Mouse (Mus musculus) heart, adult 11 months (tissue): Measurements from ENCODE around the gene Dnajb6.
"Not testable (repeated sequence)": the region's sequence is repeated elsewhere in the genome, so short reads cannot be mapped to it uniquely, and the experiment has no call there.

ENCODE experiments used
- DNase-seq: peaks from one replicate; pipeline ENCODE4 v3.0.0; 2022

The Dnajb6 gene

DNA sequence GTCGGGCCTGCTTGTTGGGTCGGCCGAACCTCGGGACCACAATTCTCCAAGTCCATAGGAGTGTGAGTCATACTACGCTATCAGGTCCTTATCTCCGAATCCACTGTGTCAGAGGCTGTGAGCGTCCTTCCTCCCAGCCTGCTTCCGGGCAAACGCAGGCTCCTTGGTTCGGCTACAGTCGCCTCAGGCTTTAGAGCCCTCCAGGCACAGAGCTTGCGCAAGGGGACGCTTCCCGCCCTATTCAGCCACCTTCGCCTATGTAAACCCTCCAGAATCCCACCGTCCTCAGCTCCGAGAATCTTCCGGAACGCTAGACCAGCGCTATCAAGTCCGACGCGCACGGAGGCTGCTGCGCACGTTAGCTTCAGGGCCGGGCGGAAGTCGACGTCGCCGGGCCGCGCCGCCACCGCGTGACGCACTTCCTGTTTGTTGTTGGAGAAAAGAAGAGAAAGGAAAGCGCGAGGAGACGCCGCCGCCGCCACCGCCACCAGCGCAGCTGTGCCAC, at the start of gene Dnajb6, which contains the start of gene Gm5129:
Gene Dnajb6 (plus strand): TSS at position 132 of the 505 bp plus-strand sequence.
Gene Gm5129 (minus strand): TSS at position 380 of the 505 bp plus-strand sequence.
- DNase-seq = peak; percentile 99

DNA sequence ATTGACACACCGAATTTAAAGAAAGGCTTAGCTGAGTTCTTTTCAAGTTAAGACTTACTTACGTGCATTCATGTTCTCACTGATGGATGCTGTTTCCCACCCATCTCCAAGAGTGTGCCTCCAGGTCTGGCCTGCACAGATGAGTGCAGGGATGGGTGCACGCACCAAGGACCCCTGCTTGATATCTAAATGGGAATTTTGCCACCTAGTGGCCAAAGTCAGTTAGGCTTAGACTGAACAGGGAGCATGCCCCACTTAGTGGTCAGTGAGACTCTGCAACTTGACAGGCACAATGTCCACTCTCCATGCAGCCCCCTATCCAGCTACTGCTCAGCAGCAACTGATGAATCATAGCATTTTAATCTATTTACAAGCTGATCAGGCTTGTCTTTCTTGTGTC, 47.8 kb upstream of the Dnajb6 start:
- DNase-seq = no peak

DNA sequence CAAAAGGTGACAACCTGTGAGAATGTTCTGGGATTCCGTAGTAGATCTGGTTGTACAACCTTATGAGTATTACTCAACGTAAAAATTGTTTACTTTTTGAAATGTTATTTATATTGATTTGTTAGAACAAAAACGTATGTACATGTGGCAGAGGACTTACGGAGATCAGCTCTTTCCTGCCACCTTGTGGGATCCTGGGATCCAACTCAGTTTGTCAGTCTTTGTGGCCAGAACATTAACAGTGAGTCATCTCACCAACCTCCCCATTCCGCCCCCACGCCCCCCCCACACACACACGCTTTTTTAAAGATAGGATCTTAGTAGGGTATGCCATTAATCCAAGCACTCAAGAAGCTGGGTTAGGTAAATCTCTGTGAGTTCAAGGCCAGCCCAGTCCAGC, 47.1 kb upstream of the Dnajb6 start:
- no peak for DNase-seq

DNA sequence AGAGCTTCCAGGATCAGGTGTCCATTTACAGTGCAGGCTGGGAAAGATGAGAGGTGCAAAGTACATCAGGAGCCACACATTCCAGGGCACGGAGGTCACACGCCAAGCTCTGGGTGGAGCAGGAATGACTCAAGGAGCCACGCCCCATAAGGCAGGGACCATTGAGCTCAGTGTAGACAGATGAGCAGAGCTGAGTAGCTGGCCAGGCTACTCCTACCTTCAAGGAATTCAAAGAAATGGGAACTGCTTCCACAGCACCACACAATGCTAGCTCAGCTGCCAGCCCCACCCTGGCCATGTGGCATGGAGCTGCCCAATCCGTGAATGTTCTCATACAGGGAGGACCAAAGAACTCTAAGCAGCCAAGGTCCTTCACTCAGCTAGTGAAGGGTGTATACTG, 37.0 kb upstream of the Dnajb6 start:
- no peak for DNase-seq

DNA sequence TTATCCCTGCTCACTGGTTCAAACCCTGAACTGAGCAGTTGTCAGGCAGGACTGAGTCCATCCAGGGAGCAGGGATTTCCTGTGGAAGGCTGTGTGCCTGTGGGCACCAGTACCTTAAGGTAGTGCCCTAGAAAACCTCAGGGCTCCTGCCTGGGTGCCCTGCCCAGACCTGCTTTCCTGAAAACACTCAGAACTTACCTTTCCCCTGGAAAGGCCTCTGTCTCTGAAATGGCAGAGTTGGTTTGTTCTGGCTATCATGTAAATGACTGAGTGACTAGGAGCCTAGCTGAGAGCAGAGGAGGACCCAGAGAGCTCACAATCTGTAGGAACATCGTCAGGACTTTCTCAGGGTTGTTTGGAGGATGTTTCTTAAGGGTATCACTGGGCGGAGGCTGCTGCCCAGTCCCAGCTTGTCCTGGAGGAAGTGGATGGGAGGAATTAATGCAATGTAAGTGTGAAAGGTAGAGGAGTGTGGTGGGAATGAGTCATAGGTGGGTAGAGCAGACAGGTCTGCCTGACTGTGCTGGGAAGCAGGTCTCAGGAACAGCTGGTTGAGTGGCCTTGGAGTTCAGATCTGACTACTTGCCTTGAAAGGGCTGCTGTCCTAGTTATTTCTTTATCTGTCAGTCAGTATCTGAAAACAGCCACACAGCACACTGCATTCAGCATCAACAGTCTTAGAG, 35.8 kb upstream of the Dnajb6 start:
- DNase-seq = no peak

DNA sequence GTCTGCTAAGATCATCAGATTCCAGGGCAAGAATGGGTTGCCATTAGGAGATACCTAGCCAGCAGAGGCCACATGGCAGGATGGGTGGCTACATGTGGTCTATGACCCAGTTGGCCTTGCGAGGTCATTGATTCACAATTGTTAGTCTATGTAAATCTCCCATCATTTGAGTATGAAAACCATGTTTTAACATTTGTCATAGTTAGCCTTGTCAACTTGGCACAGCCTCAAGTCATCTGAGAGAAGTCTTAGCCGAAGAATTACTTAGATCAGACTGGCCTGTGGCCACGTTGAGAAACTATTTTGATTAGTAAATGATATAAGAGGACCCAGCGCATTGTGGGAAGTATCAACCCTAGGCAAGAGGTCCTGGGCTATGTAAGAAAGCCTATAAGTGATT, 28.2 kb upstream of the Dnajb6 start:
- DNase-seq = no peak

DNA sequence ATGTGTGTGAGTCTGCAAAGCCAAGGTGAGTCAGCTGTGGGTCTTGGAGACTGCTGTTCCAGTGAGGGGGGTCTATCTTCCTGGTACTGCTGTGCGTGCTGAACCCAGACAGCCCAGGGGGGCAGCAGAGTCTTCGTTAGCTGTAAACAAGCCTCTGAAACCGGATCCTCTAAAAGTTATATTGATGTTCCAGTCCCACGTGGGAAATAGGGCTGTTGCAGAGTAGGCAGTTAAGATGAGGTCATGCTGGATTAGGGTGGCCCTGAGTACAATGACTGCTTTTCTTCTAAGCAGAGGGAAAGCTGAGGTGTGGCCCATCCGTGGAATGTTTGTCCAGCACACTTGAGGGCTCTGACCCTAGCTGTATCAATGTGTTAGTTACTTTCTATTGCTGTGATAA, 27.2 kb upstream of the Dnajb6 start:
- peak; percentile 92 for DNase-seq

DNA sequence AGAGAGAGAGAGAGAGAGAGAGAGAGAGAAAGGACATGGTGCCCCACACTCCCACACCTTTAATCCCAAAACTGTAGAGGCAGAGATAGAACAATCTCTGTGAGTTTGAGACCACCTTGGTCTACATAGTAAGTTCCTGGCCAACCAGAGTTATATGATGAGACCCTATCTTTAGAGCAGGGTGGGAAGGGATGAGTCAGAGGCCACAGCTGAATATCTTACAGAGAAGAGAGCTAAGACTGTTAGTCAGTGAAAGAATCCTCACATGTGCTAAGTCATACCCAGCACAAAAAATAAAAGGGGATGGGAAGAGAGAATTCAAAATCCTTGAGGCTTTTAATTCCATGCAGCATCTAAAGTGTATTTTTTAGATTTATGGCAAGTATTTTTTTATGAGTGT, 23.9 kb upstream of the Dnajb6 start:
- DNase-seq = no peak

DNA sequence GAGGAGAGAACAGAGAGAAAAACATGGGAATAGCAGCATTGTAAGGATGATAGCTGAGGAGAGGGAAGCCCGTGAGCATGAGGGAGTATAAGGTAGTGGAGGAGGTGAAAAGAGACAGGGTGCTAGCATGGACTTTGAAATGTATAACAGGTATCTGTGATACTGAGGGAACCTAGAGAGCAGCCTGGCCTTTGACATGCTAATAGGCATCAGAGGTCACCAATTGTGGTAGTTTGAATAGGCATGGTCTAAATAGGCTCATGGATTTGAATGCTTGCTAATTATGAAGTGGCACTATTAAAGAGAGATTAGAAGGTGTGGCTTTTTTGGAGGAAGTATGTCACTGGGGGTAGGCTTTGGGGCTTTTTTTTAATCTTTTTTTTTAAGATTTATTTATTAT, 22.6 kb upstream of the Dnajb6 start:
- no peak for DNase-seq

DNA sequence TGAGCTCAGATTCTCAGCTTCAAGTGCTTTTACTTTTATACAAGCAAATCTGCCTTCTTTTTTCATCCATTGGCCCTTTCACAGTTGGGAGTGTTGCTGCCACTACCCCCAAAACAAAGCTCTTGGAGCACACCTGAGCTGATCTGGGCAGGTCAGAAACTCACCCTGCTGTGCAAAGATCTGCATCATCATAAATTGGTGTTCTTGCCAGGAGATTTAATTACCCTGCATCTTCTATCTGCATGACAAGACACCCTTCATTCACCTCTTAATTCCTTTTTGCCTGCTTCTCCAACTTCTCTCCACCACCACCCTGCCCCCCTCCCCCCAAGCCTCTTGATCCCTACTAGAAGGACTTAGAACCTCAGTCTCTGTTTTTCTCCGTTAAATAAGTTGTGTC, 14.3 kb upstream of the Dnajb6 start:
- no peak for DNase-seq

DNA sequence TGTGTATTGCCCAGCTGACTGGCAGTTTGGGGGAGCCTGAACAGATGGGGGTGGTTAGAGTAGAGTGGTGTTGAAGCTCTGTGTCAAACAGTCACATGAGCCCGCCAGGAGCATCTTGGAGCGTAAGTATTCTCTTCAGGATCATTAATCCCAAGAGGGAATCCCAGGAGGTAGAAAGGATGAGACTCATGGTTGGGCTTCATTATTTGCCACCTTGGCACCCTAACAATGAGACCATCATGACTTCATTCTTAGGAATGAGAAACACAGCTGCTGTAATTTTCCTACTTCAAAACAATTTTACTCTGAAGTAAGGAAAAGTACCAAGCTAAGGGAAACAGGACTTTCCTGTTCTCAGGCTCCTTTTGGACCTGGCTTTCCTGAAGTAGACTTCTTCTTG, 10.1 kb upstream of the Dnajb6 start:
- DNase-seq = no peak

DNA sequence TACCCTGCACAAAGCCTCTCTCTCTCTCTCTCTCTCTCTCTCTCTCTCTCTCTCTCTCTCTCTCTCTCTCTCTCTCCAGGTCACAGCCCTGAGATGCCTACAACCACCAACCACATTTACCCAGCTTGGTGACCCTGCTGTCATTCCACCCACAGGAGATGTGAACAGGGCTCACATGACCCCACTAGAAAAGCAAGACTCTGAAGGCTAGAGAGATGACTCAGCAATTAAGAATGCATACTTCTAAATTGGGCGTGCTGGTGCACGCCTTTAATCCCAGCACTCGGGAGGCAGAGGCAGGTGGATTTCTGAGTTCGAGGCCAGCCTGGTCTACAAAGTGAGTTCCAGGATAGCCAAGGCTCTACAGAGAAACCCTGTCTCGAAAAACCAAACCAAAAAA, 9.4 kb upstream of the Dnajb6 start:
- DNase-seq = not testable (repeated sequence)

DNA sequence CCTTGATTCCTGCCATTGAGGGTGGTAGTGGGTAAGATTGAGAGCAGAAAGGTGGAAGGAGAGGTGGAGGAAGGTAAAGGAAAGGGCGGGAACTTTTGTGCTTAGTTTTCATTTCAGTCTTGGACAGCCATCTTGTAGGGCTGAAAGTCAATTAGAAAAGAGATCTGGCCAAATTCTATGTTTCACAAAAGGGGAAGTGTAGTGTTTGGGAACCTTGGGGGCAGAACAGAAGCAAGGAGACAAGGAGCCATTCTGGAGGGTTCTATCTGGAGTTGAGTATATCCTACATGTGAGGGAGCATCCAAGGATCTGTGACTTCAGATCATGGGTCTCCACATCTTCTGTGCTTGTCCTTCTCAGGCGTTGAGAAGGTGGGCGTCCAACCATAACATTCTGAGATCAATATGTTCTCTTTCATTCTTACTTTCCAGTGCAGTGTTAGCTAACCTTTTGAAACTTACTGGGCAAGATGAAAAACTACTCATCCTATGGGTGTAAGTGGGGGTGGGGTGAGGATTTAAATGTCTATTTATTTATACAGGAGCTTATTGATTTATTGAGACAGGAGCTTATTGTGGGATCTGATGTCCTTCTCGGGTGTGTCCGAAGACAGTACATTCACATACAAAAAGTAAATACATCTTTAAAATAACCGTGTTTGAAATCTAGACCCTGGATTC, 517 bp upstream of the Dnajb6 start:
- no peak for DNase-seq

DNA sequence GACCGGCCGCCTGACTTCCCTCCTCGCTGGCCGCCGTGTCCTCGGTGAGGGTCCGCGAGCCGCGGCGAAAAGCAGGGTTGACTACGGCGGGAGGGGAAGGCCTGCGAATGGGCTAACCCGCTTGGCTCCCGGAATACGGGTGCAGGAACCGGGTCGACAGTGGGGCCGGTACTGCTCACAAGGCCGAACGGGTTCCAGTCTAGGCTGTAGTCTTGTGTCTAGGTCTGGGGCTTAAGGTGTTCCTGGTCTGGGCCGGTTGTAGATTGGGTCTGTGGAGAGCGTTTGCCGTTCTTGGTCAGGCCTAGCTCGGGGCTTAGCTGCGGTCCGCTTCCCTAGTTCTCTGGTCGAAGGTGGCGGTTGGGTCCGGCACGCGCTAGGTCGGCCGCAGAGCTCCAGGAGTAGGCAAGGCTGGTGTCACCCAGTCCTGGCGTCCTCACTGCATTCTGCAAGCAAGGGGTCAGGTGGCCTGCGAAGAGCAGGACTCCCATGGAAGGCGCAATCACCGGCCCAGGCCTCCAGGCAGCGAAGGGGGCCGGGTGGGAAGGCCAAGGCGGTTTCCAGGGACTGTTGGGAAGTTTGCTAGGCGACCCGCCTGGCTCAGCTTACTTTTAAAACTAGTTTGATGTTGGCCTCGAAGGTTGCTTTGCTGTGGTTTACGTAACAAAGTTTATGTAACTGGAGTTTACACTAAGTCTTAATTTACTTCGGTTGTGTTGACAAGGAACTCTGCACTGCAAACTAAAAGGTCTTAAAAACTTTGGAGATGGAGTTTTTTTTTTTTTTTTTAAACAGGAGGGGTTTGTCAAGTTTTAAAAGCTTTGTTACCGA, 799 bp downstream of the Dnajb6 start:
- peak; percentile 98 for DNase-seq

DNA sequence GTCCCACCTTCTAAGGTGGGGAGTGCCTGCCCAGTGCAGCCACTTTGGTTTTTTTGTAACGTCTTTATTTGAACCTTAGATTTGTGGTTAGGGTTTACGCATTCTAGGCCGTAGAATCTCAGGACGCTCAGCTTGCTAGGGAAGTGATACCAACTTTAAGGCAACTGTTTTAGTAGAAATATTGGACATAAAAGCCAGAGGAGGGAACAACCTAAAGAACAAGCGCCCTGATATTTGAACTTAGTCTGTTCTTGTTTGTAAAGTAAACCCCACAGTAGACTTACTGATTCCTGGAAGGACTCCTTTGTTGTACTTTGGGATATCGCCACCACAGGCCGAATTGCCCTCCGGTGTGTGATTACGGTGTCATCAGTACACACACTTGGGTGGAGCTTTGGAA, 1.5 kb downstream of the Dnajb6 start:
- DNase-seq = no peak

DNA sequence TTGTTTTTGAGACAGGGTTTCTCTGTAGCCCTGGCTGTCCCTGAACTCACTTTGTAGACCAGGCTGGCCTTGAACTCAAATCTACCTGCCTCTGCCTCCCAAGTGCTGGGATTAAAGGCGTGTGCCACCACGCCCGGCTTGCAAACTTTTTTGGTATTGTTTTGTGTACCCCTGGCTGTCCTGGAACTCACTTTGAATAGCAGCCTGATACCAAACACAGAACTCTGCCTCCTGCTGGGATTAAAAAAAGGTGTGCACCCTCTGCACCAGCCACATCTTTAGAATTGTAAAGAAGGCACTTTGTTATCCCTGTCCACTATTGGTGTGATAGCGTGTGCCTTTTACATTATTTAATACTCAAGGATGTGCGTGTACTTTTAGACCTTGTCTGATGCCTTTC, 2.0 kb downstream of the Dnajb6 start:
- DNase-seq = no peak

DNA sequence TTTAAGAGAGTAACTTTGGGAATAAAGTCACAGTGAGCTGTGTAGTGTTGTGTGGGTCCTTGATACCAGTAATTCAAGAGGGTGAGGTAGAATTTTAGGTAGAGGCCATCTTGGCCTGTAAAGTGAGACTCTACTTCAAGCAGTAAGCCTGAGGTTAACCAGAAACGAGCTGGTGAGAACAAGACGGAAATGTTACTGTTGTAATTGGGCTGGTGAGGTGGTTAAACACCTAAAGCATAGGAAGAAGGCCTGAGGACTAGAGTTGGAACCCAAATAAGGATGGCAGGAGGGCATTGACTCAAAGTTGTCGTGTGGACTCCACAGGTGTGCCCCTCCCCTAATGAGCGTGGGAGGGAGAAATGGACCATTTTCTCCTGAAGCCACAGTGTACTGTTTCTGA, 2.6 kb downstream of the Dnajb6 start:
- no peak for DNase-seq

DNA sequence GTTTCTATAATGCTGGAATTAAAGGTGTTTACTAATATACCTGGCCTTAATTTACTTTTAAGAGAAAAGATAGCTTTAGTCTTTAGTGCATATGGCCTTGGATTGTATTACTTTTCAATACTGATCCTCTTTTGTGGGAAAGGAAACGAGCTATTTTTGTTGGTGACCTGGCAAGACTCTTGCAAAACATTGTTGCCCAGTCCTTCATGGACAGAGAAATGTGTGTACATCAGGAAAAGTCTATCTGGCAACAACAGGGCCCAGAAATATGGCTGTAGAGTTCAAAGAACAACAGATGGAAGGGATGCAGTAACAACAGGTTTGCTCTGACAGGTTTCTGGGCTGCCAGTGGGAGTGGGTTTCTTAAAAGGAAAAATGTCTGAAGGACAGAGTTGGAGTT, 5.2 kb downstream of the Dnajb6 start:
- no peak for DNase-seq

DNA sequence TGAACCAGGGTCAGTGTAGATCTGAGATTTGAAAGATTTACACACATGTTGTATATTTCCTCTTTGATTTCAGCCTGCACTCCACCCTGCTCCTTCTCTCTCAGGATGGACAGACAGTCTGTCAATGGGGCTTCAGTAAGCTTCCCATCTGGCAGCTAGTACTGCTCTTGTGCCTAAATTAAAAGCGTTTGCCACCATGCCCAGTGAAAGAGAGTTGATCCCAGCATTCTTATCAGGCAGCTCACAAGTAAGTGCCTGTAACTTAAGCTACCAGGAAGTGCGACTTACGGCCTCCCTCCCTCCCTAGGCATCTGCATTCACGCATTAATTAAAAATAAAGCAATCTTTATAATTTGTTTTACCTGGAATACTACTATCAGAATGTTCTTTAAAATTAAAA, 5.6 kb downstream of the Dnajb6 start:
- DNase-seq = peak; percentile 91

DNA sequence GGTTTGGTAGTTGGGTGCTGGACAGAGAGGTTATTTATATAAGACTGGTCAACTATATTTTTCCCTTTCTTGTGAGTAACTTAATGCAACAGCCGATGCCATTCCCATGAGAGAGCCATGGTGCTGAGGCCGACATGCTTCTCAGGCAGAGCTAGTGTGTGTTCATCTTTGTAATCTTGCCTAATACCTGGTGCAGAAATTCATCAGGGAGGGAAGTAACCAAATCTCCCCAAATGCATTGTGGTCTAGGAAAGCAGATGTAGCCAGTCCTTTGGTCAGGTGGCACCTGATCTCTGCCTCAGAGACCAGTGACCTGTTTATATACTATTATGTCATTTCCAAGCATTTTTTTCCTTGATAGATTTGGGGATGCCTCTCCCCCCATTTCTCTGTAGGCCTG, 12.2 kb downstream of the Dnajb6 start:
- DNase-seq = no peak

DNA sequence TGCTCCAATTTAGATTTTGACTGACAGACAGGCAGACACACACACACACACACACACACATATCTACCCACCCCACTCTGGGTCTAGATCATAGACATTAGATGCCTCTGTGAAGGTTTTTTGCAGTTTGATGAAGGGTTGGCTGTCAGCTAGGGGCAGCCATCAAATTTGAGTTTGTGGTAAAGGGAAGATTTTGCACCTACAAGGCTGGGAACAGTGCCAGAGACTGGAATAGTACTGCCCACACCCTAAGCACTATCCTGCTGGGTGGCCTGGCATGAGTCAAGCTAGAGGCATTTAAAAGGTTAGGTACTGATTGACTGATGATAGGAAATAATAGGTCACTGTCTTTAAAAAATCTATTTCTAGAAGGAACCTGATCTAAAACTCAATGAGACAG, 15.8 kb downstream of the Dnajb6 start:
- DNase-seq = no peak

DNA sequence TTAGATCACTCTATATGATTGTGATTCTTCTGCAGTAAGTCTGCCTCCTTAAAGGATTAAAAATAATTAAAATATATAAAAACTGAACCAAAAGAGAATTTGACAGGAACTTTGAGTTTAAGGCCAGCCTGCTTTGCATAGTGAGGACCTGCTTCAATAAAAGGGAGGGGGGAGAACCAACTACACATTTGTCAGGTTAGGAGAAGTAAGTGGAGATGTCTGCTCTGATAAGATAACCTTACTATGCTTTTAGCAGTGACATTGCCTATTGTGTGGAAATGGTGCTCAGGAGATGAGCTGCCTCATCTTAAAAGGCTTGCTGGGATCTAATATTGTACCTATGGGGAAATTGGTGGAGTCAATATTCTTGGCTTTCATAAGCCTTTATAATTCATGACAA, 17.4 kb downstream of the Dnajb6 start:
- no peak for DNase-seq

DNA sequence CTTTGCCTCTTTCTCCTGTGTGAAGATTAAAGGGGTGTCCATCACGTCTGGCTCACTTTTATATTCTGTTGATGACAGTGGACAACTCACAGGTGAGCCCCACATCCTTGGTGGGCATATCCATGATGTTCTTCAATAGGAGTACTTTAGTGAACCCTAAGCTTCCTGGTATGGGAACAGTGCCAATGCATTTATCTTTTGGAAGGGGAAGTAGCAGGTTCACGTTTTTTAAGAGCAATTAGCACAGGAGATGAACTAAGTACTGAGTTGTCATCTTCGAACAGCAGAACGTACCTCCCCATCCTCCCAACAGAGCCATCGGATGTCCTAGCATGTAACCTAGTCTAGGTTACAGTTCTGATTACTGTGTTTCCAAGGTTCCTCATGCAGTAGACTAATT, 23.8 kb downstream of the Dnajb6 start:
- DNase-seq = no peak

DNA sequence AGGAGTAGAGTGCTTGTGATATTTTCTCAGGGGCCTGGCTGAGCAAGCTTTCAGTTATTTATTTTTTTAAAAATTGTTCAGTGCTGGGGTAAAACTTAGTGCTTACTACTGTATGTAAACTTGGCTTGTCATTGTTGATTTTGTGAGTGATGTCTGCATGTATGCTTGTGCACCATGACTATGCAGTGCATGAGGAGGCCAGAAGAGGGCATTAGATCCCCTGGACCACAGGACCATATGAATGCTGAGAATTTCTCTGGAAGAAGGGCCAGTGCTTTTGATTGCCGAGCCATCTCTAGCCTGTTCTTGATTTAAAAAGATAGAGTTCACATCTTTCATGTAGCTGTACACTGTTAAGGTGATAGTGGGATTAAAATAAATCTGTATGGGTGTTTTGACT, 35.4 kb downstream of the Dnajb6 start:
- no peak for DNase-seq
